Mouse (Mus musculus) inflammation-experienced regulatory T-cells, adult 6 months (primary cell): Measurements from ENCODE around the gene Etv6. TPM values are rescaled to one million over a fixed set of nuclear protein-coding genes. Genes with fewer than 3 reads are reported as not detected.
A peak's percentile ranks its signal among the peaks of the same experiment; 100 is the strongest.

ENCODE experiments used
- ATAC-seq: one replicate; pipeline ENCODE4 v1.8.0; 2017
- polyA plus RNA-seq, 3 experiments: library from polyadenylated mRNA; unstranded; fragments of 100-300 nt; shearing (Covaris generic); gene quantifications; one replicate each; pipeline ENCODE4 v1.2.1; 2017

Etv6 gene
- polyA plus RNA-seq, 3 experiments from 2014 or later: 10.0 to 16.8 (median 11.9) TPM

GRCm38 (mm10) chr6:134262911-134263607 is 227.6 kb downstream of the Etv6 start:
- ATAC-seq: no peak

GRCm38 (mm10) chr6:134273884-134274283 is 238.4 kb downstream of the Etv6 start:
- ATAC-seq: peak; percentile 83

- ATAC-seq: no peak
These were observed 241.5 kb downstream of the Etv6 start for GRCm38 (mm10) chr6:134276954-134277353.

GRCm38 (mm10) chr6:134282095-134282494 is 246.6 kb downstream of the Etv6 start:
- ATAC-seq: no peak

GRCm38 (mm10) chr6:134291823-134292222 is 256.3 kb downstream of the Etv6 start:
- ATAC-seq: no peak

GRCm38 (mm10) chr6:134292404-134292803 is 256.9 kb downstream of the Etv6 start:
- no peak for ATAC-seq

GRCm38 (mm10) chr6:134293615-134294508 is 258.4 kb downstream of the Etv6 start:
- no peak for ATAC-seq

GRCm38 (mm10) chr6:134297884-134298619 is 262.6 kb downstream of the Etv6 start:
- ATAC-seq: no peak

GRCm38 (mm10) chr6:134301951-134302350 is 266.5 kb downstream of the Etv6 start:
- peak; percentile 89 for ATAC-seq

- ATAC-seq: no peak
These were observed 275.8 kb downstream of the Etv6 start for GRCm38 (mm10) chr6:134311346-134311745.

GRCm38 (mm10) chr6:134312571-134312970 is 277.1 kb downstream of the Etv6 start:
- no peak for ATAC-seq

GRCm38 (mm10) chr6:134317371-134317770 is 281.9 kb downstream of the Etv6 start:
- no peak for ATAC-seq

Other genes starting within 250 kb of the Etv6 start
- not detected for gene Kap, start 181.9 kb upstream of the Etv6 start, polyA plus RNA-seq